Mouse (Mus musculus): ENCODE measurements around the gene Npvf.
"Not testable (repeated sequence)": the region's sequence is repeated elsewhere in the genome, so short reads cannot be mapped to it uniquely, and the experiment has no call there.

Gene Npvf

GRCm38 (mm10) chr6:50640377-50640776 is 13.9 kb downstream of the Npvf start:
- DNase-seq (ENCODE audit: low spot score in 2 of 2) = no peak

GRCm38 (mm10) chr6:50639656-50640055 is 14.6 kb downstream of the Npvf start:
- no peak for DNase-seq (ENCODE audit: low spot score in 2 of 2)

- not testable (repeated sequence) for DNase-seq (ENCODE audit: low spot score in 2 of 2)
Observed at GRCm38 (mm10) chr6:50626170-50626569, 28.1 kb downstream of the Npvf start.

- not testable (repeated sequence) for DNase-seq (ENCODE audit: low spot score in 2 of 2)
Observed at GRCm38 (mm10) chr6:50618273-50618672, 36.0 kb downstream of the Npvf start.

- DNase-seq (ENCODE audit: low spot score in 2 of 2) = peak; percentile 22 to 75
Observed at GRCm38 (mm10) chr6:50601620-50602019, 52.6 kb downstream of the Npvf start.
